Mouse (Mus musculus) olfactory bulb, adult 2 months (tissue): ENCODE measurements at regions not wholly inside any gene's neighbourhood (a gene's known extent, or its start where the extent isn't known, plus 50 kb on each side); places are given as distances from the start of the nearest gene placed in this dataset.

Experiments used
- CTCF ChIP-seq: fragments of 200-500 bp; IDR thresholded peaks from 2 replicates; pipeline ENCODE4 v1.5.1; 2012; ENCODE audit warnings: low read depth, mild to moderate bottlenecking, low read length, moderate library complexity; ENCODE audit not compliant: insufficient read depth
- POLR2A ChIP-seq: fragments of 200-500 bp; IDR thresholded peaks from 2 replicates; pipeline ENCODE4 v1.6.1; 2012; ENCODE audit warnings: mild to moderate bottlenecking, low read depth, low read length, moderate library complexity; ENCODE audit not compliant: insufficient read depth

- no peak for TF ChIP-seq POLR2A
- no peak for TF ChIP-seq CTCF
Observed at GRCm38 (mm10) chr13:82129777-82130735, 347.2 kb downstream of the Cetn3 start.
